Mouse (Mus musculus) limb, embryonic 11.5 days (tissue): ENCODE data around the gene Stard13. TPM values are rescaled to one million over a fixed set of nuclear protein-coding genes. Genes with fewer than 3 reads are reported as not detected.
A peak's percentile ranks its signal among the peaks of the same experiment; 100 is the strongest.

ENCODE experiments used
- ATAC-seq: fragments of 200-750 bp; cut with Nextera tagmentation; 2 replicates; pipeline ENCODE4 v1.8.0; 2017; ENCODE audit warnings: low read depth; ENCODE audit not compliant: insufficient number of reproducible peaks, low FRiP score, low TSS enrichment
- DNase-seq: peaks from one replicate; pipeline ENCODE4 v3.0.0-alpha.2; 2015; ENCODE audit warnings: low spot score
- H3K27ac ChIP-seq: fragments of 300-500 bp; sonication (generic); replicated peaks from 2 replicates; pipeline ENCODE4 v1.5.1; 2014; ENCODE audit warnings: low read depth, mild to moderate bottlenecking, low read length
- H3K27me3 ChIP-seq: fragments of 300-500 bp; sonication (generic); 2 replicates; pipeline ENCODE4 v1.6.1; 2014; ENCODE audit warnings: mild to moderate bottlenecking, low read length, mixed read lengths; ENCODE audit not compliant: control insufficient read depth, insufficient read depth
- H3K36me3 ChIP-seq: fragments of 300-500 bp; sonication (generic); 2 replicates; pipeline ENCODE4 v1.6.1; 2014; ENCODE audit warnings: mild to moderate bottlenecking, low read length, moderate library complexity, mixed read lengths; ENCODE audit not compliant: control insufficient read depth, insufficient read depth
- H3K4me1 ChIP-seq: fragments of 300-500 bp; sonication (generic); 2 replicates; pipeline ENCODE4 v1.6.1; 2014; ENCODE audit warnings: low read length, mixed read lengths; ENCODE audit not compliant: control insufficient read depth, insufficient read depth
- H3K4me2 ChIP-seq: fragments of 300-500 bp; sonication (generic); 2 replicates; pipeline ENCODE4 v1.6.1; 2014; ENCODE audit warnings: low read depth, mild to moderate bottlenecking, moderate library complexity; ENCODE audit not compliant: severe bottlenecking
- H3K4me3 ChIP-seq: fragments of 300-500 bp; sonication (generic); 2 replicates; pipeline ENCODE4 v1.5.1; 2014; ENCODE audit warnings: low read depth, low read length
- H3K9ac ChIP-seq: fragments of 300-500 bp; sonication (generic); 2 replicates; pipeline ENCODE4 v1.6.1; 2014; ENCODE audit warnings: mild to moderate bottlenecking, low read length
- H3K9me3 ChIP-seq: fragments of 300-500 bp; sonication (generic); 2 replicates; pipeline ENCODE4 v1.6.1; 2016; ENCODE audit warnings: low read length; ENCODE audit not compliant: control insufficient read depth
- WGBS: fragments of 180-500 bp; shearing (Covaris S2); extraction: QIAGEN DNeasy Blood & Tissue Kit; methylation state at CpG from one replicate; pipeline ENCODE4 v1.1.7; 2014; 5-methylcytosine and 5-hydroxymethylcytosine counted together
- polyA plus RNA-seq: library from polyadenylated mRNA; unstranded; fragments of >200 nt; fragmentation: Nextera tagmentation; extraction: Ambion mirVana; gene quantifications from 2 replicates; pipeline ENCODE4 v1.2.1, GENCODE M21; 2014

The Stard13 gene
- polyA plus RNA-seq, 1 experiment from 2014 or later = 3.7 TPM

DNA sequence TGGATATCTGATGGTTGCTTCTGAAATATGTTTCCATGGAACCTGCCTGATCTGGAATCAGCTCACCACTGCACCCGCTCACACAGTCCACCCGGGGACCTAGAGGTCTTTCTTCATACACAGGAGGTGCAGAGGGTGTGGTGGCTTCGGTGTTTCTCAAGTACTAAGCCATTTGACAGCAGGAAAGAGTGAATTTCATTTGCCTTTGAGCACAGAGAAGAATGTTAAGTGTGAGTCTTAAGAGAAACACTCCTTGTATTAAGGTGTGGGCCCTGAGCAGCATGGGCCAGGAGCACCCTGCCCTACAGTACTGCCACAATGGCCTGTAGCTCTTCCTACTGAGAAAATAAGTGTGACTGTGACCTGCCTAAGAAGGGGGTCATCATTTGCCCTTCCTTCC, 65.4 kb downstream of the Stard13 start:
- H3K4me2 ChIP-seq = no peak overlapping the region
- no peaks in the 10 kb centered on the region for H3K27me3 ChIP-seq
- H3K9me3 ChIP-seq = no peaks in the 10 kb centered on the region
- H3K4me1 ChIP-seq = no peaks in the 10 kb centered on the region; the same call in 1 of the 2 replicates
- H3K36me3 ChIP-seq = no peaks in the 10 kb centered on the region
- H3K4me3 ChIP-seq = no peak overlapping the region
- H3K27ac ChIP-seq = no peak overlapping the region
- H3K9ac ChIP-seq = no peak overlapping the region
- WGBS = 88% methylated on average over 3 of the region's 3 CpGs
- no peak for ATAC-seq
- DNase-seq = no peak

DNA sequence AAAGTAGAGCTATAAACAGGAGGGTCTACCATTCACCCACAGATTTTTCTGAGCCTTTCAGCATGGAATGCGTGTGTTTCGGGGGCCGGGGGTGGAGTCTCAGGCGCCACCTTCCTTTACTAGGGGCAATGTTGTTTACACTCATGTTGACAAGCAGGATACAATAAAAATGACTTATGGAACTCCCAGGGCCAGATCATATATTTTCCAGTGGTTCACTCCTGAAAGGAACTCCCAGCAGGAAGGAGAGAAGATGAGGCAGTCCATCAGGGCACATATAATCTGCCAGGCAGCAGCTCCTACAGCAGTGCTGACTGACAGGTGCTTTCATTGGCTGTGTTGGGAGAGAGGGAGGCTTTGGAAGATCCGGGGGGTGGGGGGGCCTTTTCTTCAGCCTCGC, 66.0 kb downstream of the Stard13 start:
- DNase-seq (no peak), ATAC-seq (no peak)
- H3K9ac ChIP-seq = no peak overlapping the region
- H3K27me3 ChIP-seq = no peaks in the 10 kb centered on the region
- no peaks in the 10 kb centered on the region for H3K9me3 ChIP-seq
- 65% methylated on average over 6 of the region's 6 CpGs for WGBS
- no peak overlapping the region for H3K4me3 ChIP-seq
- H3K4me1 ChIP-seq = no peaks in the 10 kb centered on the region; the same call in 1 of the 2 replicates
- no peak overlapping the region for H3K4me2 ChIP-seq
- H3K36me3 ChIP-seq = no peaks in the 10 kb centered on the region
- H3K27ac ChIP-seq = no peak overlapping the region

DNA sequence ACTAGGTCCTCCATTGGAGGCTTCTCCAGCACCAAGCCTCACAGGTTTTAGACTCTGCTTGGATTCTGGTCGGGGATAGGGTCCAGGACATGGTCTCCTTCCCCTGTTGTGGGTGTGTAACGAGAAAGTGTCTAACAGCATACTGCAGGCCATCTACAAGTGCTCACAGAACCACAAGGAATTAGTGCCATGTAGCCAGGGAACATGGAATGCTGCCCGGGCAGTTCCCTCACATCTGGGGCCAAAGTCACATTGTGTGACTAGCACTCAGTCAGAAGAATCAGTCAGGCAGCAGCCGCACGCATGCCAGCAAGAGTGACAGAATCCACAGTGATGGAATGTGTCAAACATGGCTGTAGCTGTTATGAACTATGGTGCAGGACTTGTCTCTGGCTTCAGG, 67.4 kb downstream of the Stard13 start:
- ATAC-seq = no peak
- 90% methylated on average over 5 of the region's 5 CpGs for WGBS
- Histone ChIP-seq H3K36me3 (no peaks in the 10 kb centered on the region), H3K4me3 (no peak overlapping the region), H3K4me1 (no peaks in the 10 kb centered on the region; the same call in 1 of the 2 replicates), H3K4me2 (no peak overlapping the region), H3K27ac (no peak overlapping the region), H3K27me3 (no peaks in the 10 kb centered on the region), H3K9ac (no peak overlapping the region), H3K9me3 (no peaks in the 10 kb centered on the region)
- no peak for DNase-seq

DNA sequence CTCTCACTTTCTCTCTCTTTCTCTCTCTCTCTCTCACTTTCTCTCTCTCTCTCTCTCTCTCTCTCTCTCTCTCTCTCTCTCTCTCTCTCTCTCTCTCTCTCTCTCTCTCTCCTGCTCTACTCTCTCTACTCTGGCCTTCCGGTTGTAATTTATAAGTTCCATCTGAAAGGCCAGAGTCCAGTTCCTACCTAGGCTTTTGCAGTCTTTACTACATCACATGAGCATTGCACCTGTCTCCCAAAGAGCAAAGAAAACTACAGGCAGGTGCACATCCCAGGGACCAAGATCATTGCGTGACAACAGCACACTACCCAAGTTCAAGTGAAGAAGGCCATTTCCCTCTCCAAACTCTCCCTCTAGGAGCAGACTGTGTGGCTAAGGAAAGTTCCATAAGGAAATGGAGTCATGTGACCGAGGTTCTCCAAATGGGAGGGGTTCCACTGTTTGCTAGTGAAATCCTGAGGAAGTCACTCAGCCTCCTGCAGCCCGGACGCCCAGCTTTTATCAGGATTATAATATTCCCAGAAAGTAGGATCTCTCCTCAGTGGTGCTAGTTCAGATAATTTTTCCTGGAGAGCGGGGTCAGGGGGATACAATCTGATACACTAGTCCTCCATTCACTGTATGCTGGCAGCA, 68.1 kb downstream of the Stard13 start:
- Histone ChIP-seq H3K9me3 (no peaks in the 10 kb centered on the region), H3K27ac (no peak overlapping the region), H3K4me1 (no peaks in the 10 kb centered on the region; the same call in 1 of the 2 replicates), H3K9ac (no peak overlapping the region), H3K4me3 (no peak overlapping the region), H3K36me3 (no peaks in the 10 kb centered on the region), H3K27me3 (no peaks in the 10 kb centered on the region), H3K4me2 (no peak overlapping the region)
- DNase-seq (no peak), ATAC-seq (no peak)
- WGBS = 85% methylated on average over 6 of the region's 6 CpGs

GRCm38 (mm10) chr5:151164815-151165214, 68.8 kb downstream of the Stard13 start:
- ATAC-seq = no peak
- no peaks in the 10 kb centered on the region; the same call in 1 of the 2 replicates for H3K4me1 ChIP-seq
- no peak overlapping the region for H3K4me2 ChIP-seq
- no peak overlapping the region for H3K4me3 ChIP-seq
- 68% methylated on average over 4 of the region's 4 CpGs for WGBS
- H3K27ac ChIP-seq = no peak overlapping the region
- no peaks in the 10 kb centered on the region for H3K27me3 ChIP-seq
- H3K9ac ChIP-seq = no peak overlapping the region
- no peak for DNase-seq
- H3K36me3 ChIP-seq = no peaks in the 10 kb centered on the region
- no peaks in the 10 kb centered on the region for H3K9me3 ChIP-seq

GRCm38 (mm10) chr5:151162642-151163041, 71.0 kb downstream of the Stard13 start:
- no peak overlapping the region for H3K4me2 ChIP-seq
- H3K4me1 ChIP-seq = no peaks in the 10 kb centered on the region; the same call in 1 of the 2 replicates
- no peaks in the 10 kb centered on the region for H3K9me3 ChIP-seq
- H3K4me3 ChIP-seq = no peak overlapping the region
- DNase-seq = no peak
- no peak for ATAC-seq
- H3K9ac ChIP-seq = no peak overlapping the region
- no peaks in the 10 kb centered on the region for H3K36me3 ChIP-seq
- no peaks in the 10 kb centered on the region for H3K27me3 ChIP-seq
- WGBS = 95% methylated on average over 3 of the region's 3 CpGs
- H3K27ac ChIP-seq = no peak overlapping the region

- Histone ChIP-seq H3K27me3 (no peaks in the 10 kb centered on the region), H3K4me2 (no peak overlapping the region), H3K4me1 (no peaks in the 10 kb centered on the region), H3K4me3 (no peak overlapping the region), H3K36me3 (no peaks in the 10 kb centered on the region), H3K9ac (no peak overlapping the region), H3K9me3 (no peaks in the 10 kb centered on the region), H3K27ac (no peak overlapping the region)
- ATAC-seq (no peak), DNase-seq (no peak)
- 92% methylated on average over 1 of the region's 1 CpGs for WGBS
Observed at GRCm38 (mm10) chr5:151155247-151155646, 78.4 kb downstream of the Stard13 start.

DNA sequence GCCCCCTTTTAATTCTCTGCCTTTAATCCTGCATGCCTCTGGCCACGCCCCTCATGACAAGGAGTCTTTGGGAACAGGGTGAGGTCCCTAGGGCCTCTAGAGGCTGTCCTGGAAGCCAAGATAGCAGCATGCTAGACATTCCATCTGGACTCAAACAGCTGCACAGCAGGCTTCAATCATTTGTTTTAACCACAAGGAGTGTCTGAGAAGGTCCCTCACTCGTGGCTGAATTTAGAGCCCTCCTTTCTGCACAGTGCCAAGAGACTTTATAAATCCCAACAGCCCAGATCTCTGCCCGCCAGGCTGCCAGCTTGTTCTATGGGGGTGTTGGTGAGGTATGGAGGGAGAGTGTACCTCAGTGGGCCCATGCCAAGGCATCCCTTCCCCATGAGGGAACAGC, 78.9 kb downstream of the Stard13 start:
- WGBS = 33% methylated on average over 3 of the region's 3 CpGs
- H3K4me3 ChIP-seq = no peak overlapping the region
- H3K9ac ChIP-seq = no peak overlapping the region
- no peak overlapping the region for H3K27ac ChIP-seq
- no peaks in the 10 kb centered on the region for H3K36me3 ChIP-seq
- no peaks in the 10 kb centered on the region for H3K27me3 ChIP-seq
- no peaks in the 10 kb centered on the region for H3K9me3 ChIP-seq
- DNase-seq (no peak), ATAC-seq (0 out of 2 replicates have a peak, but pooled peaks have one; percentile 41)
- no peaks in the 10 kb centered on the region for H3K4me1 ChIP-seq
- H3K4me2 ChIP-seq = no peak overlapping the region

- no peak for ATAC-seq
- no peak for DNase-seq
- Histone ChIP-seq H3K27ac (no peak overlapping the region), H3K4me1 (no peaks in the 10 kb centered on the region), H3K27me3 (no peaks in the 10 kb centered on the region), H3K4me2 (no peak overlapping the region), H3K9me3 (no peaks in the 10 kb centered on the region), H3K36me3 (no peaks in the 10 kb centered on the region), H3K4me3 (no peak overlapping the region), H3K9ac (no peak overlapping the region)
- 70% methylated on average over 4 of the region's 4 CpGs for WGBS
Observed at GRCm38 (mm10) chr5:151154030-151154429, 79.6 kb downstream of the Stard13 start.
